Mouse (Mus musculus) cortical plate, adult 2 months (tissue): Measurements from ENCODE around the gene Cenpf.

ENCODE experiments used
- CTCF ChIP-seq: fragments of 200-500 bp; IDR thresholded peaks from 2 replicates; pipeline ENCODE4 v1.5.1; 2011; ENCODE audit warnings: mild to moderate bottlenecking, control low read depth, low read length; ENCODE audit not compliant: insufficient read depth; ENCODE audit errors: extremely low read depth
- POLR2A ChIP-seq: fragments of 200-500 bp; IDR thresholded peaks from 2 replicates; pipeline ENCODE4 v1.6.1; 2011; ENCODE audit warnings: mild to moderate bottlenecking, low read length, control low read depth; ENCODE audit not compliant: insufficient read depth; ENCODE audit errors: extremely low read depth

- TF ChIP-seq CTCF (no peak), POLR2A (no peak)
Observed at GRCm38 (mm10) chr1:189605598-189606126, 82.2 kb downstream of the Cenpf start.
